Mouse (Mus musculus) liver, embryonic 14.5 days (tissue): ENCODE results near the gene Fastk. TPM values are rescaled to one million over a fixed set of nuclear protein-coding genes. Genes with fewer than 3 reads are reported as not detected.

Experiments
- ATAC-seq: fragments of 200-750 bp; cut with Nextera tagmentation; 2 replicates; pipeline ENCODE4 v1.8.0; 2017; ENCODE audit warnings: moderate number of reproducible peaks, mild to moderate bottlenecking, moderate library complexity; ENCODE audit not compliant: insufficient read depth
- DNase-seq, 3 experiments: peaks; one replicate each; pipeline ENCODE4 v3.0.0-alpha.2; 2012 to 2013; ENCODE audit warnings: low read depth in 3 of 3, low spot score in 3 of 3
- H3K27ac ChIP-seq: fragments of 300-500 bp; sonication (generic); 2 replicates; pipeline ENCODE4 v1.5.1; 2014; ENCODE audit warnings: moderate library complexity, mild to moderate bottlenecking, control low read depth, inconsistent platforms
- H3K27me3 ChIP-seq: fragments of 300-500 bp; sonication (generic); 2 replicates; pipeline ENCODE4 v1.6.1; 2014; ENCODE audit warnings: mild to moderate bottlenecking, low read length, moderate library complexity; ENCODE audit not compliant: control insufficient read depth, insufficient read depth
- H3K36me3 ChIP-seq: fragments of 300-500 bp; sonication (generic); replicated peaks from 2 replicates; pipeline ENCODE4 v1.6.1; 2014; ENCODE audit warnings: low read depth; ENCODE audit not compliant: control insufficient read depth, insufficient read depth
- H3K4me1 ChIP-seq, 2 experiments: fragments of 200-500 bp in 1 of 2; fragments of 300-500 bp in 1 of 2; sonication (generic) in 1 of 2; replicated peaks; 2 replicates each; pipeline ENCODE4 v1.6.1; 2012 to 2014; ENCODE audit warnings: antibody characterized with exemption in 1 of 2, inconsistent platforms in 1 of 2, low read length in 1 of 2; ENCODE audit not compliant: control insufficient read depth in 2 of 2, insufficient read depth in 2 of 2
- H3K4me2 ChIP-seq: fragments of 300-500 bp; sonication (generic); 2 replicates; pipeline ENCODE4 v1.6.1; 2014; ENCODE audit warnings: low read depth, mild to moderate bottlenecking, control low read depth, moderate library complexity
- H3K4me3 ChIP-seq, 2 experiments: fragments of 200-500 bp in 1 of 2; fragments of 300-500 bp in 1 of 2; sonication (generic) in 1 of 2; 2 replicates each; pipeline ENCODE4 v1.5.1; 2012 to 2014; ENCODE audit warnings: low read depth in 2 of 2, low read length in 2 of 2, mild to moderate bottlenecking in 2 of 2, control low read depth in 1 of 2, inconsistent platforms in 1 of 2, moderate library complexity in 1 of 2; ENCODE audit not compliant: insufficient read depth in 1 of 2
- H3K9ac ChIP-seq: fragments of 300-500 bp; sonication (generic); replicated peaks from 2 replicates; pipeline ENCODE4 v1.6.1; 2014; ENCODE audit warnings: mild to moderate bottlenecking, control low read depth, moderate library complexity
- H3K9me3 ChIP-seq: fragments of 300-500 bp; sonication (generic); 2 replicates; pipeline ENCODE4 v1.6.1; 2016; ENCODE audit warnings: low read length, mixed read lengths; ENCODE audit not compliant: control insufficient read depth
- CTCF ChIP-seq: IDR thresholded peaks from 2 replicates; pipeline ENCODE4 v1.5.1; 2016; ENCODE audit warnings: antibody characterized with exemption, low read depth, control low read depth
- EP300 ChIP-seq: IDR thresholded peaks from 2 replicates; pipeline ENCODE4 v1.6.1; 2016; ENCODE audit warnings: antibody characterized with exemption, low read depth
- WGBS: fragments of 180-500 bp; shearing (Covaris S2); extraction: QIAGEN DNeasy Blood & Tissue Kit; methylation state at CpG from one replicate; pipeline ENCODE4 v1.1.7; 2014; ENCODE audit not compliant: insufficient replicate concordance; 5-methylcytosine and 5-hydroxymethylcytosine counted together
- polyA plus RNA-seq, 2 experiments: library from polyadenylated mRNA; depleted of rRNA in 1 of 2; stranded (reverse) in 1 of 2; unstranded in 1 of 2; fragments of >200 nt; fragmentation: Nextera tagmentation in 1 of 2; extraction: Ambion mirVana in 1 of 2; gene quantifications; 2 replicates each; pipeline versions ENCODE4 v1.2.1 to v1.2.3; 2012 to 2014

Fastk gene
- polyA plus RNA-seq, 2 experiments, result 40.8 to 59.9 TPM

- Histone ChIP-seq H3K9me3 (no peaks in the 10 kb centered on the region), H3K27ac (peak overlapping the region; percentile 83), H3K4me2 (peak overlapping the region; percentile 98), H3K27me3 (no peaks in the 10 kb centered on the region), H3K36me3 (no peaks in the 10 kb centered on the region), H3K4me1 (peaks cover 21 to 28% of the 10 kb centered on the region in 2 experiments), H3K9ac (peak overlapping the region; percentile 85), H3K4me3 (peak overlapping the region; percentile 66 to 77)
- WGBS, result 11% methylated on average over 21 of the region's 21 CpGs
- TF ChIP-seq EP300, result no peak
- no peak; the same call in 1 of the 2 replicates for TF ChIP-seq CTCF
- peak in 1 of 3 experiments; percentile 33 for DNase-seq
- no peak for ATAC-seq
Observed at GRCm38 (mm10) chr5:24424004-24424781, 20.9 kb downstream of the Fastk start.

GRCm38 (mm10) chr5:24423129-24424003 is 21.7 kb downstream of the Fastk start, which contains the start of the genes Cdk5 and Slc4a2:
Cdk5 (minus strand) TSS chr5:24423530.
Slc4a2 (plus strand) TSS chr5:24423837.
- Histone ChIP-seq H3K36me3 (no peaks in the 10 kb centered on the region), H3K4me2 (peak within 1 kb of the TSS; percentile 98), H3K9me3 (no peaks in the 10 kb centered on the region), H3K27ac (peak within 1 kb of the TSS; percentile 83), H3K4me3 (peak within 1 kb of the TSS; percentile 66 to 77), H3K27me3 (no peaks in the 10 kb centered on the region), H3K4me1 (peaks cover 21 to 28% of the 10 kb centered on the region in 2 experiments), H3K9ac (peak within 1 kb of the TSS; percentile 85)
- ATAC-seq (peak; percentile 91), DNase-seq (peak; percentile 97 to 98 (median 98))
- TF ChIP-seq CTCF (no peak; the same call in 1 of the 2 replicates), EP300 (no peak; the same call in 1 of the 2 replicates)
- WGBS, result under 1% methylated on average over 46 of the region's 46 CpGs

- TF ChIP-seq EP300, result no peak
- no peak for TF ChIP-seq CTCF
- ATAC-seq, result no peak
- H3K4me2 ChIP-seq, result no peak overlapping the region
- H3K27ac ChIP-seq, result no peak overlapping the region
- H3K27me3 ChIP-seq, result no peaks in the 10 kb centered on the region
- no peaks in the 10 kb centered on the region for H3K36me3 ChIP-seq
- H3K9ac ChIP-seq, result no peak overlapping the region
- no peak for DNase-seq
- WGBS, result 70% methylated on average over 9 of the region's 9 CpGs
- H3K4me3 ChIP-seq, result no peak overlapping the region
- peaks cover 9 to 12% of the 10 kb centered on the region in 2 experiments; a peak in 3 of 4 replicates for H3K4me1 ChIP-seq
- H3K9me3 ChIP-seq, result no peaks in the 10 kb centered on the region
Observed at GRCm38 (mm10) chr5:24420381-24420780, 24.7 kb downstream of the Fastk start.

GRCm38 (mm10) chr5:24417587-24417986 is 27.5 kb downstream of the Fastk start:
- ATAC-seq, result no peak
- DNase-seq, result no peak
- TF ChIP-seq EP300, result no peak
- H3K4me2 ChIP-seq, result no peak overlapping the region
- no peak overlapping the region for H3K4me3 ChIP-seq
- peaks cover 0 to 3% of the 10 kb centered on the region in 2 experiments; a peak in 1 of 4 replicates for H3K4me1 ChIP-seq
- H3K27ac ChIP-seq, result no peak overlapping the region
- WGBS, result 73% methylated on average over 10 of the region's 10 CpGs
- no peak overlapping the region for H3K9ac ChIP-seq
- H3K36me3 ChIP-seq, result no peaks in the 10 kb centered on the region
- H3K27me3 ChIP-seq, result no peaks in the 10 kb centered on the region
- no peaks in the 10 kb centered on the region for H3K9me3 ChIP-seq
